Mouse (Mus musculus) limb, embryonic 14.5 days (tissue): Measurements from ENCODE around the gene Sp140. TPM values are rescaled to one million over a fixed set of nuclear protein-coding genes. Genes with fewer than 3 reads are reported as not detected.
"Not testable (repeated sequence)": the region's sequence is repeated elsewhere in the genome, so short reads cannot be mapped to it uniquely, and the experiment has no call there.

Experiments used
- ATAC-seq: fragments of 200-750 bp; cut with Nextera tagmentation; 2 replicates; pipeline ENCODE4 v1.8.0; 2017; ENCODE audit warnings: low read depth, moderate number of reproducible peaks, moderate TSS enrichment; ENCODE audit not compliant: low FRiP score
- DNase-seq: peaks from one replicate; pipeline ENCODE4 v3.0.0-alpha.2; 2015; ENCODE audit warnings: low spot score
- H3K27ac ChIP-seq: fragments of 300-500 bp; sonication (generic); replicated peaks from 2 replicates; pipeline ENCODE4 v1.5.1; 2014; ENCODE audit warnings: low read depth, mild to moderate bottlenecking, low read length, moderate library complexity, mixed read lengths
- H3K27me3 ChIP-seq: fragments of 300-500 bp; sonication (generic); 2 replicates; pipeline ENCODE4 v1.6.1; 2014; ENCODE audit warnings: low read length, mixed read lengths; ENCODE audit not compliant: control insufficient read depth, insufficient read depth
- H3K36me3 ChIP-seq: fragments of 300-500 bp; sonication (generic); 2 replicates; pipeline ENCODE4 v1.6.1; 2014; ENCODE audit warnings: mild to moderate bottlenecking, low read length, moderate library complexity, mixed read lengths; ENCODE audit not compliant: control insufficient read depth, insufficient read depth
- H3K4me1 ChIP-seq: fragments of 300-500 bp; sonication (generic); 2 replicates; pipeline ENCODE4 v1.6.1; 2014; ENCODE audit warnings: antibody characterized with exemption, low read length, mixed read lengths; ENCODE audit not compliant: control insufficient read depth, insufficient read depth
- H3K4me2 ChIP-seq: fragments of 300-500 bp; sonication (generic); replicated peaks from 2 replicates; pipeline ENCODE4 v1.6.1; 2014; ENCODE audit warnings: low read depth, mild to moderate bottlenecking, low read length, moderate library complexity; ENCODE audit not compliant: severe bottlenecking
- H3K4me3 ChIP-seq: fragments of 300-500 bp; sonication (generic); replicated peaks from 2 replicates; pipeline ENCODE4 v1.5.1; 2014; ENCODE audit warnings: low read length
- H3K9ac ChIP-seq: fragments of 300-500 bp; sonication (generic); 2 replicates; pipeline ENCODE4 v1.6.1; 2014; ENCODE audit warnings: mild to moderate bottlenecking, low read depth, low read length, moderate library complexity; ENCODE audit not compliant: severe bottlenecking
- H3K9me3 ChIP-seq: fragments of 300-500 bp; sonication (generic); 2 replicates; pipeline ENCODE4 v1.6.1; 2016; ENCODE audit warnings: low read length; ENCODE audit not compliant: control insufficient read depth
- POLR2A ChIP-seq: fragments of 200-500 bp; IDR thresholded peaks from 2 replicates; pipeline ENCODE4 v1.8.0; 2012; ENCODE audit warnings: inconsistent platforms, mild to moderate bottlenecking, moderate library complexity, borderline replicate concordance; ENCODE audit not compliant: insufficient read depth, insufficient read length; ENCODE audit errors: extremely low read depth
- WGBS: fragments of 180-500 bp; shearing (Covaris S2); extraction: QIAGEN DNeasy Blood & Tissue Kit; methylation state at CpG from one replicate; pipeline ENCODE4 v1.1.7; 2014; 5-methylcytosine and 5-hydroxymethylcytosine counted together
- polyA plus RNA-seq, 2 experiments: library from polyadenylated mRNA; depleted of rRNA in 1 of 2; stranded (reverse) in 1 of 2; unstranded in 1 of 2; fragments of >200 nt; fragmentation: Nextera tagmentation in 1 of 2; extraction: Ambion mirVana in 1 of 2; gene quantifications; 2 replicates each; pipeline versions ENCODE4 v1.2.1 to v1.2.3; 2012 to 2014

Gene Sp140
- polyA plus RNA-seq, 2 experiments, result 0.94 to 1.4 TPM

- not testable (repeated sequence) for DNase-seq, ATAC-seq, H3K27me3 ChIP-seq, H3K9me3 ChIP-seq, H3K4me2 ChIP-seq, H3K4me3 ChIP-seq, H3K36me3 ChIP-seq, H3K4me1 ChIP-seq, H3K9ac ChIP-seq, H3K27ac ChIP-seq
- WGBS, result 81% methylated on average over 13 of the region's 13 CpGs
Observed at GRCm38 (mm10) chr1:85651770-85652275, 51.6 kb downstream of the Sp140 start.

GRCm38 (mm10) chr1:85657211-85657610 lies 57.0 kb downstream of the Sp140 start:
- H3K4me2 ChIP-seq, ATAC-seq, H3K9ac ChIP-seq, H3K27me3 ChIP-seq, DNase-seq, H3K27ac ChIP-seq, H3K9me3 ChIP-seq, H3K4me3 ChIP-seq, H3K36me3 ChIP-seq, H3K4me1 ChIP-seq: not testable (repeated sequence)
- 93% methylated on average over 2 of the region's 2 CpGs for WGBS

- DNase-seq (no peak), ATAC-seq (no peak)
- H3K4me1 ChIP-seq, result no peaks in the 10 kb centered on the region
- H3K27ac ChIP-seq, result no peak overlapping the region
- H3K4me3 ChIP-seq, result no peak overlapping the region
- TF ChIP-seq POLR2A, result no peak
- H3K36me3 ChIP-seq, result no peaks in the 10 kb centered on the region
- no peaks in the 10 kb centered on the region for H3K27me3 ChIP-seq
- H3K9me3 ChIP-seq, result no peaks in the 10 kb centered on the region
- H3K4me2 ChIP-seq, result no peak overlapping the region
- H3K9ac ChIP-seq, result no peak overlapping the region
Observed at GRCm38 (mm10) chr1:85664266-85664665, 64.1 kb downstream of the Sp140 start.

GRCm38 (mm10) chr1:85680226-85680625 lies 80.0 kb downstream of the Sp140 start:
- no peak for ATAC-seq
- no peak for DNase-seq
- no peaks in the 10 kb centered on the region for H3K36me3 ChIP-seq
- H3K9ac ChIP-seq, result no peak overlapping the region
- 47% methylated on average over 4 of the region's 4 CpGs for WGBS
- H3K9me3 ChIP-seq, result no peaks in the 10 kb centered on the region
- H3K27ac ChIP-seq, result no peak overlapping the region
- no peak for TF ChIP-seq POLR2A
- no peaks in the 10 kb centered on the region for H3K4me1 ChIP-seq
- H3K4me2 ChIP-seq, result no peak overlapping the region
- H3K4me3 ChIP-seq, result no peak overlapping the region
- H3K27me3 ChIP-seq, result no peaks in the 10 kb centered on the region

GRCm38 (mm10) chr1:85686666-85687065 lies 86.5 kb downstream of the Sp140 start:
- Histone ChIP-seq H3K4me2 (no peak overlapping the region), H3K36me3 (no peaks in the 10 kb centered on the region), H3K9me3 (no peaks in the 10 kb centered on the region), H3K4me3 (no peak overlapping the region), H3K4me1 (no peaks in the 10 kb centered on the region), H3K9ac (no peak overlapping the region), H3K27me3 (no peaks in the 10 kb centered on the region), H3K27ac (no peak overlapping the region)
- ATAC-seq (no peak), DNase-seq (no peak)
- 50% methylated on average over 5 of the region's 5 CpGs for WGBS
- no peak for TF ChIP-seq POLR2A

- DNase-seq (no peak), ATAC-seq (no peak)
- Histone ChIP-seq H3K4me2 (no peak overlapping the region), H3K27ac (no peak overlapping the region), H3K4me3 (no peak overlapping the region), H3K9ac (no peak overlapping the region), H3K36me3 (no peaks in the 10 kb centered on the region), H3K4me1 (no peaks in the 10 kb centered on the region), H3K9me3 (no peaks in the 10 kb centered on the region), H3K27me3 (no peaks in the 10 kb centered on the region)
- TF ChIP-seq POLR2A, result no peak
- WGBS, result 32% methylated on average over 5 of the region's 5 CpGs
Observed at GRCm38 (mm10) chr1:85687346-85687745, 87.2 kb downstream of the Sp140 start.
